Mouse (Mus musculus) thymus, adult 2 months (tissue): ENCODE measurements around the gene Evl.

Source experiments
- CTCF ChIP-seq: fragments of 200-500 bp; IDR thresholded peaks from 2 replicates; pipeline ENCODE4 v1.5.1; 2012; ENCODE audit warnings: mild to moderate bottlenecking, control low read depth, low read length, moderate library complexity, borderline replicate concordance; ENCODE audit not compliant: control insufficient read depth, poor library complexity, insufficient read depth; ENCODE audit errors: extremely low read depth
- POLR2A ChIP-seq: fragments of 200-500 bp; IDR thresholded peaks from 2 replicates; pipeline ENCODE4 v1.6.1; 2012; ENCODE audit warnings: mild to moderate bottlenecking, low read length, control low read depth, moderate library complexity; ENCODE audit not compliant: control insufficient read depth, poor library complexity, insufficient read depth; ENCODE audit errors: extremely low read depth

DNA sequence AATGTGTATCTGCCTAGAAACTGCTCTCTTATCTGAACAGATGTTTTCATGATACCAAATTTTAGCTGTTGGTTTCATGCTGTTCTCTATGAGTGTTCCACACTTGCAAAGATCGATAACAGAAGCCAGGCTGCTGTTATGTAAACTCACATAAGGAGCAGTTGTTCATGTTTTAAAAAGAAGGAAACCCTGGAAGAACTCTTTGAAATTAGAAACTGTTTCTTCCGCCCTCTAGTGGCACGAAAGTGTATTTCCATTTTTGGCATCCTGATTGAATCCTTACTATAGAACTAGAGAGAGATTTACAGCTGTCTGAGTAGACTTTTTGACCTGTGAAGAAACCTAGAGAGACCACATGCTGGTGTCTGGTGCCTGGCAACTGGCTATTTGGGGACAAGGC lies 43.5 kb upstream of the Evl start:
- no peak for TF ChIP-seq POLR2A
- TF ChIP-seq CTCF, result no peak
